Mouse (Mus musculus) neural tube, embryonic 11.5 days (tissue): Measurements from ENCODE around the gene Tctex1d2. TPM values are rescaled to one million over a fixed set of nuclear protein-coding genes. Genes with fewer than 3 reads are reported as not detected.

Experiments used
- ATAC-seq: fragments of 200-750 bp; cut with Nextera tagmentation; 2 replicates; pipeline ENCODE4 v1.8.0; 2017; ENCODE audit warnings: moderate number of reproducible peaks, mild to moderate bottlenecking, moderate TSS enrichment, moderate library complexity; ENCODE audit not compliant: insufficient read depth, low FRiP score, low TSS enrichment
- DNase-seq: peaks from one replicate; pipeline ENCODE4 v3.0.0-alpha.2; 2015; ENCODE audit warnings: low spot score
- H3K27ac ChIP-seq: fragments of 300-500 bp; sonication (generic); 2 replicates; pipeline ENCODE4 v1.5.1; 2014; ENCODE audit warnings: low read depth, mild to moderate bottlenecking, low read length
- H3K27me3 ChIP-seq: fragments of 300-500 bp; sonication (generic); 2 replicates; pipeline ENCODE4 v1.6.1; 2014; ENCODE audit warnings: mild to moderate bottlenecking, low read length, mixed read lengths; ENCODE audit not compliant: control insufficient read depth, insufficient read depth
- H3K36me3 ChIP-seq: fragments of 300-500 bp; sonication (generic); 2 replicates; pipeline ENCODE4 v1.6.1; 2014; ENCODE audit warnings: mild to moderate bottlenecking, low read length, moderate library complexity, mixed read lengths; ENCODE audit not compliant: control insufficient read depth, insufficient read depth
- H3K4me1 ChIP-seq: fragments of 300-500 bp; sonication (generic); 2 replicates; pipeline ENCODE4 v1.6.1; 2014; ENCODE audit warnings: low read length, mixed read lengths; ENCODE audit not compliant: control insufficient read depth, insufficient read depth
- H3K4me2 ChIP-seq: fragments of 300-500 bp; sonication (generic); 2 replicates; pipeline ENCODE4 v1.6.1; 2014; ENCODE audit warnings: low read depth, mild to moderate bottlenecking, moderate library complexity
- H3K4me3 ChIP-seq: fragments of 300-500 bp; sonication (generic); 2 replicates; pipeline ENCODE4 v1.5.1; 2014; ENCODE audit warnings: low read depth, low read length
- H3K9ac ChIP-seq: fragments of 300-500 bp; sonication (generic); 2 replicates; pipeline ENCODE4 v1.6.1; 2014; ENCODE audit warnings: mild to moderate bottlenecking, low read length
- H3K9me3 ChIP-seq: fragments of 300-500 bp; sonication (generic); 2 replicates; pipeline ENCODE4 v1.6.1; 2016; ENCODE audit warnings: low read length; ENCODE audit not compliant: control insufficient read depth
- WGBS: fragments of 180-500 bp; shearing (Covaris S2); extraction: QIAGEN DNeasy Blood & Tissue Kit; methylation state at CpG from one replicate; pipeline ENCODE4 v1.1.7; 2014; 5-methylcytosine and 5-hydroxymethylcytosine counted together
- polyA plus RNA-seq: library from polyadenylated mRNA; unstranded; fragments of >200 nt; fragmentation: Nextera tagmentation; extraction: Ambion mirVana; gene quantifications from 2 replicates; pipeline ENCODE4 v1.2.1, GENCODE M21; 2014

Gene Tctex1d2
- polyA plus RNA-seq, 1 experiment from 2014 or later, result 23.4 TPM

GRCm38 (mm10) chr16:32456086-32456485 is 36.6 kb downstream of the Tctex1d2 start:
- Histone ChIP-seq H3K9me3 (no peaks in the 10 kb centered on the region), H3K36me3 (no peaks in the 10 kb centered on the region), H3K4me3 (no peak overlapping the region), H3K4me1 (no peaks in the 10 kb centered on the region), H3K9ac (no peak overlapping the region), H3K27me3 (no peaks in the 10 kb centered on the region), H3K4me2 (no peak overlapping the region), H3K27ac (no peak overlapping the region)
- DNase-seq (no peak), ATAC-seq (no peak)

- no peaks in the 10 kb centered on the region for H3K4me1 ChIP-seq
- no peak for DNase-seq
- H3K4me2 ChIP-seq, result no peak overlapping the region
- 94% methylated on average over 1 of the region's 1 CpGs for WGBS
- no peak overlapping the region for H3K27ac ChIP-seq
- no peak overlapping the region for H3K4me3 ChIP-seq
- no peaks in the 10 kb centered on the region for H3K27me3 ChIP-seq
- no peaks in the 10 kb centered on the region for H3K36me3 ChIP-seq
- no peaks in the 10 kb centered on the region for H3K9me3 ChIP-seq
- ATAC-seq, result no peak
- H3K9ac ChIP-seq, result no peak overlapping the region
Measured at GRCm38 (mm10) chr16:32456761-32457160, 37.3 kb downstream of the Tctex1d2 start.

- no peak overlapping the region for H3K4me3 ChIP-seq
- no peak for ATAC-seq
- no peak overlapping the region for H3K9ac ChIP-seq
- whole genome bisulfite sequencing, result 60% methylated on average over 10 of the region's 10 CpGs
- H3K4me1 ChIP-seq, result no peaks in the 10 kb centered on the region
- H3K36me3 ChIP-seq, result no peaks in the 10 kb centered on the region; the same call in 1 of the 2 replicates
- H3K27ac ChIP-seq, result no peak overlapping the region
- peak; percentile 16 for DNase-seq
- H3K27me3 ChIP-seq, result no peaks in the 10 kb centered on the region
- H3K9me3 ChIP-seq, result no peaks in the 10 kb centered on the region
- H3K4me2 ChIP-seq, result no peak overlapping the region
Measured at GRCm38 (mm10) chr16:32457589-32458386, 38.3 kb downstream of the Tctex1d2 start.

GRCm38 (mm10) chr16:32460518-32460917 is 41.0 kb downstream of the Tctex1d2 start:
- no peak for ATAC-seq
- no peaks in the 10 kb centered on the region for H3K9me3 ChIP-seq
- H3K9ac ChIP-seq, result no peak overlapping the region
- no peak overlapping the region for H3K4me2 ChIP-seq
- WGBS, result 67% methylated on average over 4 of the region's 4 CpGs
- no peaks in the 10 kb centered on the region for H3K27me3 ChIP-seq
- peaks cover 3% of the 10 kb centered on the region for H3K36me3 ChIP-seq
- no peak for DNase-seq
- no peak overlapping the region for H3K27ac ChIP-seq
- H3K4me3 ChIP-seq, result no peak overlapping the region
- H3K4me1 ChIP-seq, result no peaks in the 10 kb centered on the region

GRCm38 (mm10) chr16:32461713-32462112 is 42.2 kb downstream of the Tctex1d2 start:
- Histone ChIP-seq H3K9me3 (no peaks in the 10 kb centered on the region), H3K4me3 (no peak overlapping the region), H3K36me3 (peaks cover 3% of the 10 kb centered on the region), H3K4me2 (no peak overlapping the region), H3K9ac (no peak overlapping the region), H3K27ac (no peak overlapping the region), H3K4me1 (no peaks in the 10 kb centered on the region), H3K27me3 (no peaks in the 10 kb centered on the region)
- 94% methylated on average over 5 of the region's 5 CpGs for WGBS
- DNase-seq (no peak), ATAC-seq (no peak)

GRCm38 (mm10) chr16:32462950-32463349 is 43.4 kb downstream of the Tctex1d2 start:
- ATAC-seq (no peak), DNase-seq (no peak)
- Histone ChIP-seq H3K27ac (no peak overlapping the region), H3K27me3 (no peaks in the 10 kb centered on the region), H3K4me2 (no peak overlapping the region), H3K4me1 (no peaks in the 10 kb centered on the region), H3K9me3 (no peaks in the 10 kb centered on the region), H3K4me3 (no peak overlapping the region), H3K36me3 (peaks cover 3% of the 10 kb centered on the region), H3K9ac (no peak overlapping the region)
- WGBS, result 93% methylated on average over 16 of the region's 16 CpGs

GRCm38 (mm10) chr16:32463426-32463825 is 43.9 kb downstream of the Tctex1d2 start:
- Histone ChIP-seq H3K4me3 (no peak overlapping the region), H3K27me3 (no peaks in the 10 kb centered on the region), H3K9ac (no peak overlapping the region), H3K4me1 (no peaks in the 10 kb centered on the region), H3K36me3 (peaks cover 3% of the 10 kb centered on the region), H3K27ac (no peak overlapping the region), H3K9me3 (no peaks in the 10 kb centered on the region), H3K4me2 (no peak overlapping the region)
- ATAC-seq (no peak), DNase-seq (no peak)
- 70% methylated on average over 2 of the region's 2 CpGs for WGBS

- DNase-seq (no peak), ATAC-seq (no peak)
- Histone ChIP-seq H3K36me3 (peaks cover 3% of the 10 kb centered on the region), H3K27ac (no peak overlapping the region), H3K9ac (no peak overlapping the region), H3K27me3 (no peaks in the 10 kb centered on the region), H3K9me3 (no peaks in the 10 kb centered on the region), H3K4me3 (no peak overlapping the region), H3K4me1 (no peaks in the 10 kb centered on the region), H3K4me2 (no peak overlapping the region)
- WGBS, result 0% methylated on average over 1 of the region's 1 CpGs
Measured at GRCm38 (mm10) chr16:32464908-32465307, 45.4 kb downstream of the Tctex1d2 start.

GRCm38 (mm10) chr16:32468488-32468887 is 49.0 kb downstream of the Tctex1d2 start:
- Histone ChIP-seq H3K27ac (no peak overlapping the region), H3K27me3 (no peaks in the 10 kb centered on the region), H3K4me3 (no peak overlapping the region), H3K36me3 (peaks cover 6% of the 10 kb centered on the region; the same call in 1 of the 2 replicates), H3K9ac (no peak overlapping the region), H3K4me2 (no peak overlapping the region), H3K9me3 (no peaks in the 10 kb centered on the region), H3K4me1 (no peaks in the 10 kb centered on the region)
- no peak for DNase-seq
- WGBS, result 79% methylated on average over 3 of the region's 3 CpGs
- ATAC-seq, result no peak
